Mouse (Mus musculus) left cerebral cortex, adult 8-10 months (tissue): ENCODE measurements around the gene Bcl11a. TPM values are rescaled to one million over a fixed set of nuclear protein-coding genes. Genes with fewer than 3 reads are reported as not detected.
A peak's percentile ranks its signal among the peaks of the same experiment; 100 is the strongest.

ENCODE experiments used
- DNase-seq, 2 experiments: peaks; one replicate each; pipeline ENCODE4 v3.0.0; 2022; ENCODE audit warnings: low spot score in 2 of 2
- total RNA-seq, 4 experiments: library from RNA; stranded (reverse); gene quantifications; 2 replicates each; pipeline ENCODE4 v1.2.4; 2022

Bcl11a gene
- 10 to 100 TPM; 86.5 to 98.6 (median 91.1) TPM for total RNA-seq

DNA sequence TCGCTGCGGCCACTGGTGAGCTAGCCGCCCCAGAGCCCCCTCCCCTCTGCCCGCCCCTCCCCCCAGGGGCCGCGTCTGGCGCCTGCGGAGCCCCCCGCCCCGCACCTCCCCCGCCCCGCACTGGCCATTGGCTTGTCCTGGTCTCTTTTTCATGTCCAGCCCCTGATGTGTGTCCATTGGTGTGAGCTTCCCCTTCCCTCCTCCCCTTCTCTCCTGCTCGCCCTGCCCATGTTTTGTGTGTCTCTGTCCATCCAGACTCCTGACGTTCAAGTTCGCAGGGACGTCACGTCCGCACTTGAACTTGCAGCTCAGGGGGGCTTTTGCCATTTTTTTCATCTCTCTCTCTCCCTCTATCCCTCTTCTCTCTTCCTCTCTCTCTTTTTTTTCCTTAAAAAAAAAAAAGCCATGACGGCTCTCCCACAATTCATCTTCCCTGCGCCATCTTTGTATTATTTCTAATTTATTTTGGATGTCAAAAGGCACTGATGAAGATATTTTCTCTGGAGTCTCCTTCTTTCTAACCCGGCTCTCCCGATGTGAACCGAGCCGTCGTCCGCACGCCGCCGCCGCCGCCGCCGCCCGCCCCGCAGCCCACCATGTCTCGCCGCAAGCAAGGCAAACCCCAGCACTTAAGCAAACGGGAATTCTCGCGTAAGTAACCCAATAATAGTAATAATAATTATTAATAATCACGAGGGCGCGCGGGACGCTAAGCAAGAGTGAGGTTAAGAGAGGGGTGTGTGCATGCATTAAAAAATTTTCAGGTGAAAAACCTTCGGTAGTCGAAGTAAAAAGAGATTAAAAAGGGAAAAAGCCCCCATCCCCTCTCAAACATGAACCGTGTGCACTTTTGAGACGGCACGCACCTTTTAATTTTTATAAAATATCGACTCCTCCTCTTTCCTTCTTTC, at the start of gene Bcl11a:
Gene Bcl11a (plus strand): TSS at position 262 of the 911 bp plus-strand sequence.
- peak in 1 of 2 experiments; percentile 71 for DNase-seq

DNA sequence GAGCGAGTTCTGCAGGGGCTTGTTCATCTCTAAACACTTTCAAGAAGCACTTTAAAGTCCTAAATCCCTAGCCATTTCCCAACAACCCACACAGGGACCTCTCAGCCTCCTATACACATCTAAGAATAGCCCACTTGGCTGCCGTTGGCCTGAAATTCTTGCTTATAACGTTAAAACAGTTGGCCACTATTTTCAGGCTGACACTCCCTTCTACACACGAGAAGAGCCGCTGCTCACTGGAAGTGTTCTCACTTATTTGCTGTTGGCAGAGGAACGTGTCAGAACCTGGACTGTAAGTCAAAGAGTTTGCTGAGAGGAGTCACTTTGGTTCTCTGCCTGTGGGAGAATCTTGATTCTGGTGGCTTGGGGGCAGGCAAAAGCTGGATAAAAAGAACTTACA, 33.8 kb upstream of the Bcl11a start:
- peak in 1 of 2 experiments; percentile 70 for DNase-seq

DNA sequence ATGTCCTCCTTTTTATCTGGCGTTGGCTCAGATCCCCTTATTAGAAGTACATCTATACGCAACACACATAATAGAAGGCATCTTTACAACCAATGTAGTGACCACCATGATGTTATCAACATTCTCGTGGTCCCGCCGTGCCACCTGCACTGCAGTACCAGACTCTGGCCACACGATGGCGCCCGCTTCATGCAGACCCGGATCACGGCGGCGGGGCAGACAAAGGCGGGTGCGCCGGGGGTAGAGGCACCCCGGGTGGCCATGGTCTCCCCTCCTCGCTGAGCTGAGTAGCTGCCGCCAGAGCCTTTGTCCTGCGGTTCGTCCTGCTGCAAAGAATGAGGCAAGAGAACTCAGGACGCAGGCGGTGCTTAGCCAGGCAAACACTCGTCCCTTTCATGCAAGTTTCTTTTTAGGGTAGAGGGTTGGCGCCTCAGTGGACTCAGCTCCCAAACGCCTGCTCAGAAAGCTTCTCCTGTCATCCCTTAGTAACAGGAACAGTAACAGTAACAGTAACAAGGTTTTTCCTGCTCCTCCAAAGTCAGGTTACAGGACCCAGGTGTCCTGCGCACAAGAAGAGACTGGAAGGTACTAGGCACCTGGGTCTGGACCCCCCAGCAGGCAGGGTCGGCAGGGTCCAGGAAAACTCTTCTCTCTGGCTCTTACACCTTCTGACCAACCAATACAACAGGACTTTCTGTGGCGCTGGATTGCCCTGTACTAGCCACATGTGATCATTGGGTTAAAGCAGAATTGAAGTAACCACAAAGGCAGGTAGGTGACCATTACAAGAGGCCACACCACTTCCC, 28.4 kb upstream of the Bcl11a start:
- peak; percentile 65 to 82 for DNase-seq

DNA sequence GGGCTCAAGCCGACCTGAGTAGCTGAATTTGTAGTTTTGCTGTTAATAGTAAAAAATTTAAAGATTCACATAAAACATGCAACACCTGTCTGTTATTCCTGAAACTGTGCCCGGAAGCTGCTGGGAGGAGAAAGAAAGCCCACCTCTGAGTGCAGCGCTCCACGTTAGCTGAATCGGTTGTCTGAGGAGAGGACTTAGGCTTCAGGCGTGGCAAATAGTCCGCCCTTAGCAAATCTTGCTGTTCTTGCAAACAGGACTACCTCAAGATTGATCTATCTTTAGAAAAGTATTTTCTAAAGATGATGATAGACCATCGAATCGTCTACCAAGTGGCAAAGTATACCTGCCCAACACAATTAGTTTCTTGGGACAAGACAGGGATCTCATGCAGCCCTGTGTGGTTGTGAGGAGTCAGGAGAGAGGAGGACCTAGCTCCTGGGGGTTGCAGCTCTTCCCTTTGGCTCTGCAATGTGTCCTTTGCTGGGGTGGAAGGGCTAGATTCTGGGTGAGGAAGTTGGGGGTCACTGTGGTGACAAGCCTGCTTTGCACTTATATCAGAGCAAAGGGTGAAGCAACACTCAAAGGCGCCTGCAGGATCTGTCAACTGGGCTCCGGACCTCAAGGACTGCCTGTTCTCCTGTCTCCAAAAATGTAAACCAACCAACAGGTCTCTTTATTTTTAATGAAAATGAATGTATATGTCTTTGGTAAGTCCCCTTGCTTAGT, 27.7 kb upstream of the Bcl11a start:
- DNase-seq = no peak

DNA sequence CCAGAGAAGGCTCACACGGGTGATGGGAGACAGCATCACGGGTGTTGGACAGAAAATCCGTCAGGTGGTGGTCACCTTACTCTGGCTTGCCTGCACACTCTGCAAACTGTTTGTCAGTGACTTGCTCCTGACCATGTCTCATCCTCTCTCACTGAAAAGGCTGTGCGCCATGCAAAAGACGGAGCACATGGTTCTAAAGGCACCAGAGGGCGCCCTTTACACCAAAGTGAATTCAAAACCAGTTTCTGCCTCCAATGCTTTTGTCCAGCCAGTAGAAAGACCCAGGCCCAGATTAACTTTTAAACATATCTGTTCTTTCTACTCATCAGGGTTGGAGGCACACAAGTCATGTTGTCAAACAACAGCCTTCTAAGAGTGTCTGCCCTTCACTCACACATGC, 25.0 kb upstream of the Bcl11a start:
- DNase-seq = no peak

DNA sequence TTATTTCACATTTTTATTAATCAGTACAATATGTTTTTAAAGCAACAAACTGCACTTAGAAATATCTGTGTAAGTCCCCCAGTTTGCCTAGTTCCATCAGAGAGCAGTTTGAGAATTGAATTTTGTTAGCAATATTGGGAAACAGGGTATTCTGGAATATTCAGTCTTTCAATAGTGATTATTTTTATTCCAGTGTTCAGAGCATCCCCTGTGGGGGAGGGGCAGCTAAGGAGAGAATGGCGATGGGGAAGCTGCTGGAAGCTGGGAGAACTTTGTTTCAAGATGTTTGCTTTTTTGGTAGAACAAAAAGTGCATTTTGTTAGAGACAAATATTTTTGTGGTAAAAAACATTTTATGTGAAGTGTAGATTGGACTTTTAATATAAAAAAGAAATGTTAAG, 18.7 kb upstream of the Bcl11a start:
- no peak for DNase-seq

DNA sequence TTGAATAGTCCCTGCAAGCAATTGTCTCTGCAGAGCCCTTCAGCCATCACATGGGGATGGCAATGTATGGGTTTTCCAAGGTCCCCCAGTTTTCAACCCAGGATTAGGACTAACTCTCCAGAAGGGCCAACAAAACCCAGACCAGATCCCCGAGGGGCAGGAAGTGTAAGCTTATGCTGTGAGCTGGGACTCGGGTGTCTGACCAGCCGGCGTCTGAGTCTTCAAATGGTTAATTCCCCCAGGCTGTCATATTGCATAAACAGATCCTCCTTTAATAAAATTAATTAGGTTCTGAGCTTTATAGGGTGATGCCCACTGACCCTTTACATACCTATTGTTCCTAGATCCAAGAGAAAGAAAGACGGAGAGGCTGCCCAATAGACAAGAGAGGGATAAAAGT, 17.4 kb upstream of the Bcl11a start:
- no peak for DNase-seq

DNA sequence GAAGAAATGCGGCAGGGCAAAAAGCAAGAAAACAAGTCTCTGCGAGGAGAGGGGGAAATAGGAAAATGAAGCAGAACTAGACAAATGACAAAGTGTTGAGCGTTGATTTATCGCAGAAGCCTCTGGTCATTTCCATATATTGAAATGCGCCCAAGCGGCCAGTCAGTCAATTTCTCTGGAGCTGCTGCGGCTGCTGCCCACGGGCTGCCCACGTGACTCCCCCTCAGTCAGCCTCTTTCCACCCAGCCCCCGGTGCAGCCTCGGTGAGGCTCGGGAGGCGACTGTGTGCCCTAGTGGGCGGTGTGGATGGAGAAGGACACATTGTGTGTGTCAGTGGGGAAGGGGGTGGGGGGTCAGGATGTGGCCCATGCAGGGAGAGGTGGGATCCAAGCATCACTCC, 16.0 kb upstream of the Bcl11a start:
- DNase-seq = no peak

DNA sequence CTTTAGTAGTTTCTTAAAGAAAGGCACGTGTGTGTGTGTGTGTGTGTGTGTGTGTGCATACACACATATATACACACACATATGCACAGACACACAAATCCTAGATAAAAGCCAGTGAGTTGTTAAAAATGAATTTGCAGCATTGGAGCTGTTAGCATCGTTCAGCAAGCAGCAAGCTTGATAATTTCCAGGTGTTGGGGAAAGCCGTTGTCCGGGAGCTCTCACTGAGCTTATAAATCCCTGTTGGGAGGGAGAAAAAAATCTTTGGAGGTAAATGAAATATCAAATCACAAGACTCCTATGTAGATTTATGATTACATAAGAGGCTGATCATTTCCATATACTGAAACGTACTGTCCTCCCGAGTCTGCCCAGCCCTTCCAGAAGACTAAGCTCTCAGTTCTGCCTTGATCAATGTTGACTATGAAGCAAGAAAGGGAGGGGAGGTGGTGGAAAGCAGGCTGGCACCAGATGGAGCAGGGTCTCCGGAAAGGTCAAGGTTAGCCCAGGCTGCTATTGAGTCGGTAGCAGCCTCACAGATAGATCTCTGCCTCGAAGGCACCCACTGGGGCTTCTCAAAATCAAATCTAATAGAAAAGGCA, 15.3 kb upstream of the Bcl11a start:
- DNase-seq = peak in 1 of 2 experiments; percentile 33

DNA sequence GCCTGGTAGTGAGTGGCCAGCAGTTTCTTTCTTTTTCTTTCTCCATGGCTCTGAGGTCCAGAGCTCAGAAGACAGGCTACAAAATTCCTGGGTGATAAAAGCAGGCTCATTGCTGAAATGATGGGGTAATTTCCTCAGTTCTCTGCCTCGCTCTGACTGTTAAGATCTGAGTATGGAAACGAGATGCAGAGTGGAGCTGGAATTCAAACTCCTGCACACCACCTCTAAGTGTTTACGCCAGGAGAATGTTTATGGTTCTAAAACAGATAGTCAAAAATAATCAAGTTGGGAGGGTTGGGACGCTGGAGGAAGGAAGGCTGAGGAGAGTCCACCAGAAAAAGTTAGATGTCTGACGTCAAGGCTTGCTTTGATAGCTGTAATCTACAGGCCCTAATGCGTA, 13.6 kb upstream of the Bcl11a start:
- DNase-seq = no peak

DNA sequence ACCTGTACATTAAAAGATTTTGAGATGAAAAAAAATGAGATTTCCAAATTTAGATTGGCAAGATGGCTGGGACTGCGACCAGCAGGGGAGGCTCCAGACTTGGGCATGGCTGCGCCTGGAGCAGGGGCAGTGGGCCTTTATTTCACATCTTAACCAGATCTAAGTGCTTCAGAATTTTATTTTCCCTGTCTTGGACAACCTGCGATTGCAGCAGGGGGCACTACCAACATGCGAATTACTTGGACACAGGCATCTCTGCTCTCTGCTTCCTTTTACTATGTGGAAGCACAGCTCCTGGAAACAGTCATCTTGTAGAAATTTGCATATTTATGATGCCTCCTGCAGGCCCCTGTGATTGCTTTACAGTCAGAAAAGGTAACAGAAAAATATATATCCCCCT, 12.5 kb upstream of the Bcl11a start:
- no peak for DNase-seq

DNA sequence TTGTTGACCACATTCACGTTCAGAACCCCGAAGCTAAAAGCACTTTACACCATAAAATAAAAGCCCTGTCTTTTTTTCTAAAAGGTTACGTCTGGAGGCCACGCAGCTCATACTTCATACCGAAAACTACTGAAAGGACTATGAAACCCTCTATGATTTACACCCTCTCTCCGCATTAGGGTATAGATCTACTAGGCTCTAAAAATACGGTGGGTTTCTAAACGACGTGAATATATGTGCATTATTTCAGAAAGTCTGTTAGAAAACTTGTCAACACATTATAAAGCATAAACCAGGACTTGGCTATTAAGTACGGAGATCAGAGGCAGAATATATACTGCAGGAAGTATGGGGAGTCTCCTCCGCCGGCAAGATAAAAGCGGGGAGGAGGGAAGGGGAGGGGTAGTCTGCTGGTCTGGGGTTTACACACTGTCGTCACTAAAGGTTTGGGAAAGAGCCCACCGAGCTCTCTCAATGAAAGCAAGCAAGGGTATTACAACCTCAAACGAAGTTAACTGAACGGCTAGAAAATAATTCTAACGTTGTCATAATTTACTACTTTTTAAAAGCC, 3.8 kb upstream of the Bcl11a start:
- no peak for DNase-seq

DNA sequence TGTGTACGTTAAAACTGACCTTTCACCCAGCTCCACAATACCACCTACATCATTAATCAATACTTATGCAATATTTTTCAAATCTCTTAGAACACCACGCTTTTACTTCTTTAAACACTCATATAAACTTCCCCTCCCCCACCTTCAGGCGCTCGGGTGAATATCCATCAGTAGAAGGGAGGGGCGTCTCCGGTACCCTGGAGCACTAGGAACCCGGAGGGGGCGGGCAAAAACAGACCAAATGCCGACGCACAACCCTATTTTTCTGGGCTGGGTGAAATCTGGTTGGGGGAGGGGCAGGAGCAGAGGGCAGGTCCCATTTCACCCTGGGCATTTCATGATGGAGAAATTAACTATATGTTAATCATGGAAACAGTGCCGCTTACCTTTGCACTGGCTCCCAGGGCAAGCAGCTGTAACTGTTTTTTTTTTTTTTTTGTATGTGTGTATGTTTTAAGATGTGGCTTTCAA, 3.2 kb upstream of the Bcl11a start, which contains the start of gene A830031A19Rik:
Gene A830031A19Rik (minus strand): TSS at position 421 of the 471 bp plus-strand sequence.
- peak in 1 of 2 experiments; percentile 44 for DNase-seq

DNA sequence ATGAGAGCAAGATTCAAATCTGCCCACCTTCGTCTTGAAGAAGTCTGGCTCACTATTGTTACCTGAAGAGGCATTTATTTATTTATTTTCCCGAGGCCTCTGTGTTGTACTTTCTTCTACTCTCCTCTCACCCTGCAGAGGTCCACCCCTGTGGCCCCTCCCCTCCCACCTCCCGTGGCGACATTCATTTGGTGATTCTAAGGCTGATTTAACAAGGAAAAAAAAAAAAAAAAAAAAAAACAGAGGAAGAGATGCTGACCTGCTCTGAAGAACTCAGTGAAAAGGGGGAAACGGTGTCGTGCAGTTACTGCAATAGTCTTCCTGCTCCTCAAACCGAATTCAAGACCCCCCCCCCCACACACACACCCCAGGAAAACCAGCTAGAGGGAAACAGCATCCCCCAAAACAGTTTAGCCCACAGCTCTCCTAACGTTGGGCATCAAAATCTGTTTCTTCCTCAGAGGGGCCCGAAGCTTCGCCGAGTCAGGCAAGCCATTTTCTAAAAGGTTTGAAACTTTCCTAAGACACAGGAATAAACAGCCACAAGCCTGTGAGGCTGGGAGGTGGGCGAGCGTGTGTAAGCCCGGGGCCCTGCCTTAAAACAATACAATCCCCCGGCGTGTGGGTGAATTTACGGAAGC, 2.2 kb upstream of the Bcl11a start:
- DNase-seq = peak in 1 of 2 experiments; percentile 71

DNA sequence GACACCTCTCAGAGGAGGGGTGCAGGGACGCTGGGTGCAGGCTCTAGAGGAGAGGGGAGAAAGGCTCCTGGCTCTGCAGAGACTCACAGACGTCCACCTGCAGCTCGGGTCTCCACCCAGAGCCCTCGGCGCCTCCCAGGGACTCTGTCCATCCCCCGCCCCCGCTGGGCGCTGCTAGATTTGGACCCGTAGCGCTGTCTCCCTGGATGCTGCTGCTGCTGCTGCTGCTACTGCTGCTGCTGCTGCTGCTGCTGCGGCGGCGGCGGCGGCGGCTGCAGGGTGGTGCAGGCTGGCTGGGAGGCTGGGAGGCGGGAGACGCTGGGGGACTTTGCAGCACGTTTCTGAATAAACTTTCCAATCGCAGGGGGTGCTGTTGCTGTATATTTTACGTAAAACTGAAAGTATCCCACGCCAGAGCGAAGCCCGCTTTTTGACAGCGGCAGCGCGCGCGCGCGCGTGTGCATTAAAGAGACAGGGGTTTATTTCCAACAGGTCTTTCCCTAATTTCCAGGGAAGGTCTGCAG, 1.7 kb upstream of the Bcl11a start:
- DNase-seq = peak in 1 of 2 experiments; percentile 82

DNA sequence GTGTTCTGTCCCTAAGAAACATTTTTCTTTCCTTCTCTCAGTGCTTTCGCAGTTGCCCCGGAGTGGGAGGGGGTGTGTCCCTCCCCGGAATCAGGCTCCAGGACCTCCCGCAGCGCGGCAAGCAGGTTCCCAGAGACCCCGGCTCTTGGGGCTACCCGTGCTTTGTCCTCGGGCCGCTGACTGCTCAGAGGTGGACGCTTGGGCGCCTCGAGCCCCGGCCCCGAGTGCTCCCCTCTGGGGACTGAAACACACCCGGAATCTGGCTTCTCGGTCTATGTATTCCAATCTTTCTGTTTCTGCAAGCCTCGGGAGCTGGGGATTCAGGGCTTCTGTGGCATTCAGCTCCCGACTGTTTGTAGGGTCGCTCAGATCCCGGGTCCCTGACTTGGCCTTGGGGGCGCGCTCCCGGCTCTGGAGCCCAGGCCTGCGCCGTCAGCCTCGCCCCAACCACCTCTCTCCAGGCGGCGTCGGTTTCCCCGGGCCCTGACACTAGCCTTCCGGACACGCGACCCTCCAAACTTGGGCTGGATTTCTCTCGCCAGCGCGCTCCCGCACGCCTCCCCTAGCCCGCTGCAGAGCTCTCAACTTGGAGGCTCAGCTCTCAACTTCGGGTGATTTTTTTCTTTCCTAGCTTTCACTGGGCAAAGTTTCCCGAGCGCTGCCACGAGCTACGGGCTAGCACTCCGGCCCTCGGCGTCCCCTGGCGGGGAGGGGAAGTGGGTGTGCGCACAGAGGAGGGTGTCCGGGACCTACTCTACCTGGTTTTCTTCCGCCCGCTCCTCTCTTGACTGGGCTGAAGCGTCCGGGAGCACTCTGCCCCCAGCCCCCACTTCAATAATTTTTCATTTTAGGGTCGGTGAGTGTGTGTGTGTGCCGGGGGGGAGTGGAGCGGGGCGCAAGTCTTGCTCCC, 780 bp upstream of the Bcl11a start:
- no peak for DNase-seq

DNA sequence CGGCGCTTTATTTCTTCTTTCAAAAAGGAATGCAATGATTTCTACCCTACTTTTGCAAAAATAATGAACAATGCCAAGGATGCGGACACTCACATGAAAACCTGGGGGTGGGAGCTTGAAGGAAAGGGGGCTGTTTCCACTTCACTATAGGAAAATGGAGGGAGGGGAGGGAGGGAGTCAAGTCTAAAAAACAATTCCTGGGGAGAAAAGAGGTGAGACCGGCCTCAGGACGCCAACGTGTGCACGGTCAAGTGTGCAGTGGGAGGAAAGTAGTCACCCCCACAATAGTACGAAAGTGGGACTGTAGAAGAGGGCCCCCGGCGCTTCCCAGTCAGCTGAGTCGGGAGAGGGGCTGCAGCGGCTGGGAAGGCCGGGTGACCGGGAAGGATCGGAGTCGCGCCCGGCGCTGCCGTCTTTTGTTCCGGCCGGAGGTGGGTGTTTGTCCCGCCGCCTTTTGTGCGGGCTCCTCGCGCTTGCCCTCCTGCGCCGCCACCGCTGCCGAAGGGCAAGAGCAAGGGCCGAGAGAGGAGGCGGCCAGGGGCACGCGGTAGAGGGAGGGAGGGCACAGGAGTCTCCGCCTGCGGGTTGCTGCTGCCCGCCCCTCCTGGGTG, 955 bp downstream of the Bcl11a start:
- DNase-seq = no peak
